20 mouse cellular contexts compared by ENCODE assay signal in genomic region chr14:19916315-19916714, GRCm38 (mm10).
"Had no signal": no experiment of that assay in that cellular context is flagged by ENCODE, and none has a peak within 500 bp of the region (broad histone marks: within the 10 kb centered on the region; RNA-seq: fewer than 3 reads in every experiment).

No protein-coding gene starts in this region.

- H3K4me1 ChIP-seq: stomach, embryonic 15.5 days had no signal

- H3K27me3 ChIP-seq: limb, embryonic 12.5 days; limb, embryonic 15.5 days; midbrain, embryonic 15.5 days; neural tube, embryonic 13.5 days; stomach, embryonic 15.5 days had no signal

- H3K27ac ChIP-seq: kidney, postnatal 0 days; limb, embryonic 12.5 days; limb, embryonic 15.5 days; liver, embryonic 14.5 days; midbrain, embryonic 15.5 days; neural tube, embryonic 13.5 days; stomach, embryonic 15.5 days had no signal

- H3K9ac ChIP-seq: limb, embryonic 12.5 days; limb, embryonic 15.5 days; liver, embryonic 14.5 days; liver, postnatal 0 days; lung, embryonic 14.5 days; midbrain, embryonic 15.5 days; neural tube, embryonic 13.5 days; stomach, embryonic 15.5 days had no signal

- H3K4me2 ChIP-seq: limb, embryonic 12.5 days; limb, embryonic 15.5 days; liver, embryonic 11.5 days; lung, embryonic 14.5 days; midbrain, embryonic 11.5 days; midbrain, embryonic 15.5 days; neural tube, embryonic 13.5 days; stomach, embryonic 15.5 days had no signal

- H3K9me3 ChIP-seq: limb, embryonic 12.5 days; limb, embryonic 15.5 days; midbrain, embryonic 15.5 days; neural tube, embryonic 13.5 days; stomach, embryonic 15.5 days had no signal

- DNase-seq: kidney, adult 11 months; kidney, adult 8-10 months; kidney, postnatal 25 days; left cerebral cortex, postnatal 4 days; liver, postnatal 0 days; lung, postnatal 10 days; lung, postnatal 36 days; right cerebral cortex, postnatal 4 days; thymus, postnatal 25 days had no signal

- H3K4me3 ChIP-seq: limb, embryonic 12.5 days; limb, embryonic 15.5 days; midbrain, embryonic 15.5 days; myocyte; neural tube, embryonic 13.5 days; stomach, embryonic 15.5 days had no signal

- H3K36me3 ChIP-seq: limb, embryonic 15.5 days; stomach, embryonic 15.5 days had no signal

- ATAC-seq: liver, postnatal 0 days; midbrain, embryonic 15.5 days had no signal
